ENCODE assay signal across 12 mouse cellular contexts in genomic region chr6:124592186-124592700, GRCm38 (mm10). TPM values are rescaled to one million over a fixed set of nuclear protein-coding genes. Genes with fewer than 3 reads are reported as not detected.
DNase-seq lines count a peak whose midpoint lies in the region; ATAC-seq and TF ChIP-seq lines count a peak whose summit lies in the region.
"Had no signal": no experiment of that assay in that cellular context is flagged by ENCODE, and none has a peak within 500 bp of the region (broad histone marks: within the 10 kb centered on the region; RNA-seq: fewer than 3 reads in every experiment).

No protein-coding gene starts in this region.

- no peaks in the 10 kb centered on the region for H3K36me3 ChIP-seq in heart, embryonic 12.5 days
- no peaks in the 10 kb centered on the region for H3K36me3 ChIP-seq in midbrain, postnatal 0 days (ENCODE audit: insufficient read depth, low read length)
- no peaks in the 10 kb centered on the region for H3K36me3 ChIP-seq in midbrain, embryonic 11.5 days (ENCODE audit: control insufficient read depth, insufficient read depth, low read length)
- H3K36me3 ChIP-seq: embryonic facial prominence, embryonic 13.5 days; forebrain, embryonic 15.5 days; liver, embryonic 13.5 days had no signal

- H3K27ac ChIP-seq in heart, embryonic 12.5 days (ENCODE audit: poor library complexity, severe bottlenecking), result no peak overlapping the region
- no peak overlapping the region for H3K27ac ChIP-seq in midbrain, postnatal 0 days (ENCODE audit: low read depth, low read length)
- H3K27ac ChIP-seq in midbrain, embryonic 11.5 days (ENCODE audit: low read depth, low read length), result no peak overlapping the region
- H3K27ac ChIP-seq: embryonic facial prominence, embryonic 13.5 days; forebrain, embryonic 15.5 days; liver, embryonic 13.5 days; stomach, postnatal 0 days had no signal

- no peak overlapping the region for H3K9ac ChIP-seq in heart, embryonic 12.5 days
- no peak overlapping the region for H3K9ac ChIP-seq in midbrain, postnatal 0 days (replicated peaks; ENCODE audit: low read length, poor library complexity, severe bottlenecking)
- no peak overlapping the region for H3K9ac ChIP-seq in midbrain, embryonic 11.5 days (ENCODE audit: low read length)
- H3K9ac ChIP-seq: embryonic facial prominence, embryonic 13.5 days; forebrain, embryonic 15.5 days; liver, embryonic 13.5 days had no signal

- H3K9me3 ChIP-seq in heart, embryonic 12.5 days (replicated peaks), result no peaks in the 10 kb centered on the region
- H3K9me3 ChIP-seq in midbrain, postnatal 0 days (ENCODE audit: low read length), result no peaks in the 10 kb centered on the region
- H3K9me3 ChIP-seq in midbrain, embryonic 11.5 days (ENCODE audit: control insufficient read depth, low read length), result no peaks in the 10 kb centered on the region
- H3K9me3 ChIP-seq: embryonic facial prominence, embryonic 13.5 days; forebrain, embryonic 15.5 days; liver, embryonic 13.5 days had no signal

- intact Hi-C loops in heart, postnatal 36 days (cut with DNase I), result no loop called here

- peak; percentile 15; the same call in 1 of the 2 replicates for TF ChIP-seq CTCF in midbrain, postnatal 0 days (IDR thresholded peaks at IDR 0.05)

- ATAC-seq in heart, embryonic 12.5 days (ENCODE audit: insufficient number of reproducible peaks, low FRiP score), result no peak
- ATAC-seq in midbrain, postnatal 0 days (ENCODE audit: low FRiP score), result no peak
- ATAC-seq in midbrain, embryonic 11.5 days (ENCODE audit: low FRiP score), result no peak
- ATAC-seq: forebrain, embryonic 15.5 days had no signal

- H3K4me3 ChIP-seq in heart, embryonic 12.5 days, result no peak overlapping the region
- H3K4me3 ChIP-seq in midbrain, postnatal 0 days (ENCODE audit: low read depth, low read length), result no peak overlapping the region
- no peak overlapping the region for H3K4me3 ChIP-seq in midbrain, embryonic 11.5 days (ENCODE audit: low read depth, low read length)
- H3K4me3 ChIP-seq: embryonic facial prominence, embryonic 13.5 days; forebrain, embryonic 15.5 days; liver, embryonic 13.5 days had no signal

- 80% methylated on average over 4 of the region's 4 CpGs for WGBS in heart, embryonic 12.5 days
- WGBS in midbrain, postnatal 0 days, result 75% methylated on average over 4 of the region's 4 CpGs
- WGBS in midbrain, embryonic 11.5 days, result 80% methylated on average over 4 of the region's 4 CpGs

- no peak overlapping the region for H3K4me2 ChIP-seq in heart, embryonic 12.5 days
- no peak overlapping the region for H3K4me2 ChIP-seq in midbrain, postnatal 0 days (ENCODE audit: low read depth, low read length, poor library complexity, severe bottlenecking)
- no peak overlapping the region for H3K4me2 ChIP-seq in midbrain, embryonic 11.5 days
- H3K4me2 ChIP-seq: embryonic facial prominence, embryonic 13.5 days; forebrain, embryonic 15.5 days; liver, embryonic 13.5 days had no signal

- no peaks in the 10 kb centered on the region for H3K27me3 ChIP-seq in heart, embryonic 12.5 days (replicated peaks)
- no peaks in the 10 kb centered on the region for H3K27me3 ChIP-seq in midbrain, postnatal 0 days (ENCODE audit: insufficient read depth, low read length)
- H3K27me3 ChIP-seq in midbrain, embryonic 11.5 days (ENCODE audit: control insufficient read depth, insufficient read depth, low read length), result no peaks in the 10 kb centered on the region
- H3K27me3 ChIP-seq: embryonic facial prominence, embryonic 13.5 days; forebrain, embryonic 15.5 days; liver, embryonic 13.5 days had no signal

- peak; percentile 64 to 80 for DNase-seq in adrenal gland, adult (ENCODE audit: inconsistent age in 2 of 2, low spot score in 1 of 2)
- no peak for DNase-seq in adrenal gland, postnatal 4 days (ENCODE audit: low spot score in 2 of 2)
- peak; percentile 47 for DNase-seq in heart, adult 8-10 months (ENCODE audit: low spot score)
- DNase-seq in midbrain, postnatal 0 days (ENCODE audit: low spot score), result peak; percentile 24
- no peak for DNase-seq in midbrain, embryonic 11.5 days (ENCODE audit: low spot score, missing footprints)
- DNase-seq in heart, postnatal 36 days, result peak; percentile 39 to 49
- DNase-seq in B cell, adult 2 months, result no peak
- DNase-seq: liver, embryonic 13.5 days had no signal

- no peaks in the 10 kb centered on the region for H3K4me1 ChIP-seq in heart, embryonic 12.5 days (replicated peaks)
- no peaks in the 10 kb centered on the region for H3K4me1 ChIP-seq in midbrain, postnatal 0 days (ENCODE audit: insufficient read depth, low read length)
- no peaks in the 10 kb centered on the region for H3K4me1 ChIP-seq in midbrain, embryonic 11.5 days (ENCODE audit: control insufficient read depth, insufficient read depth, low read length)
- H3K4me1 ChIP-seq: embryonic facial prominence, embryonic 13.5 days; forebrain, embryonic 15.5 days; liver, embryonic 13.5 days had no signal

RNA-seq across cellular contexts. Expression of gene C1rb, which starts 22.1 kb away (rescaled TPM):
- total RNA-seq in adrenal gland, postnatal 4 days (2021), result 1 to 10 TPM; 3.6 to 5.6 TPM
- 1 to 10 TPM; 1.3 to 3.0 (median 1.7) TPM for total RNA-seq in heart, adult 8-10 months (2022)
- polyA plus RNA-seq in heart, embryonic 12.5 days (2016; fragmentation: Nextera tagmentation; extraction: Ambion mirVana), result not detected in 2 replicates
- total RNA-seq in midbrain, postnatal 0 days (2014; rRNA removed), result not detected in 2 replicates
- polyA plus RNA-seq in midbrain, postnatal 0 days (2015; fragmentation: Nextera tagmentation; extraction: Ambion mirVana), result not detected in 2 replicates
- not detected in 2 replicates for polyA plus RNA-seq in midbrain, embryonic 11.5 days (2014; fragmentation: Nextera tagmentation; extraction: Ambion mirVana)
- 1 to 10 TPM; 1.4 TPM for total RNA-seq in heart, postnatal 36 days (2021)
- polyA plus RNA-seq: embryonic facial prominence, embryonic 13.5 days; liver, embryonic 13.5 days; stomach, postnatal 0 days had no signal

RNA-seq across cellular contexts. Expression of gene C1s2, which starts 43.6 kb away (rescaled TPM):
- total RNA-seq in adrenal gland, postnatal 4 days (2021), result 1 to 10 TPM; 1.7 to 2.5 TPM
- under 1 TPM; 0.28 to 0.65 (median 0.48) TPM for total RNA-seq in heart, adult 8-10 months (2022)
- not detected in 2 replicates for polyA plus RNA-seq in heart, embryonic 12.5 days (2016; fragmentation: Nextera tagmentation; extraction: Ambion mirVana)
- total RNA-seq in midbrain, postnatal 0 days (2014; rRNA removed), result 0.09 TPM in 1 of 2 replicates, not detected in the other
- polyA plus RNA-seq in midbrain, postnatal 0 days (2015; fragmentation: Nextera tagmentation; extraction: Ambion mirVana), result 0.13 and 0.21 TPM in 2 replicates
- not detected in 2 replicates for polyA plus RNA-seq in midbrain, embryonic 11.5 days (2014; fragmentation: Nextera tagmentation; extraction: Ambion mirVana)
- under 1 TPM; 0.53 to 0.57 TPM for total RNA-seq in heart, postnatal 36 days (2021)
- polyA plus RNA-seq: embryonic facial prominence, embryonic 13.5 days; liver, embryonic 13.5 days had no signal

RNA-seq across cellular contexts. Expression of gene C1s1, which starts 50.1 kb away (rescaled TPM):
- total RNA-seq in adrenal gland, postnatal 4 days (2021), result 10 to 100 TPM; 48.1 to 66.6 TPM
- total RNA-seq in heart, adult 8-10 months (2022), result 10 to 100 TPM; 21.5 to 26.8 (median 24.0) TPM
- polyA plus RNA-seq in heart, embryonic 12.5 days (2016; fragmentation: Nextera tagmentation; extraction: Ambion mirVana), result 0.49 TPM in 1 of 2 replicates, not detected in the other
- 0.28 and 0.33 TPM in 2 replicates for total RNA-seq in midbrain, postnatal 0 days (2014; rRNA removed)
- polyA plus RNA-seq in midbrain, postnatal 0 days (2015; fragmentation: Nextera tagmentation; extraction: Ambion mirVana), result 0.48 and 0.83 TPM in 2 replicates
- 0.25 and 0.44 TPM in 2 replicates for polyA plus RNA-seq in midbrain, embryonic 11.5 days (2014; fragmentation: Nextera tagmentation; extraction: Ambion mirVana)
- 10 to 100 TPM; 21.3 to 23.1 TPM for total RNA-seq in heart, postnatal 36 days (2021)

Comparison
In these comparisons a context has a peak if more than half of its experiments do, and no peak if none do; other contexts are left out.
1. DNase-seq: peak in adrenal gland, adult (2 of 2), heart, adult 8-10 months (single experiment), midbrain, postnatal 0 days (single experiment) and heart, postnatal 36 days (2 of 2); none in adrenal gland, postnatal 4 days (0 of 2), midbrain, embryonic 11.5 days (single experiment) and B cell, adult 2 months (0 of 2).
2. RNA of gene C1s1, which starts 50.1 kb away (total RNA-seq): 48.1 to 66.6 TPM in adrenal gland, postnatal 4 days, 21.5 to 26.8 TPM in heart, adult 8-10 months and 21.3 to 23.1 TPM in heart, postnatal 36 days; 0.28 to 0.33 TPM in midbrain, postnatal 0 days; every median in the first group is over 10 times any median in the second.